Mouse (Mus musculus) limb, embryonic 13.5 days (tissue): ENCODE measurements at regions not wholly inside any gene's neighbourhood (a gene's known extent, or its start where the extent isn't known, plus 50 kb on each side); places are given as distances from the start of the nearest gene placed in this dataset.

Source experiments
- ATAC-seq: fragments of 200-750 bp; cut with Nextera tagmentation; 2 replicates; pipeline ENCODE4 v1.8.0; 2017; ENCODE audit warnings: low read depth, moderate number of reproducible peaks, moderate TSS enrichment; ENCODE audit not compliant: low FRiP score
- H3K27ac ChIP-seq: fragments of 300-500 bp; sonication (generic); 2 replicates; pipeline ENCODE4 v1.5.1; 2015; ENCODE audit warnings: inconsistent platforms, mild to moderate bottlenecking, moderate library complexity
- H3K27me3 ChIP-seq: fragments of 300-500 bp; sonication (generic); 2 replicates; pipeline ENCODE4 v1.6.1; 2015; ENCODE audit warnings: mild to moderate bottlenecking, inconsistent platforms
- H3K36me3 ChIP-seq: fragments of 300-500 bp; sonication (generic); 2 replicates; pipeline ENCODE4 v1.6.1; 2015; ENCODE audit warnings: inconsistent platforms, mild to moderate bottlenecking, moderate library complexity
- H3K4me1 ChIP-seq: fragments of 300-500 bp; sonication (generic); 2 replicates; pipeline ENCODE4 v1.6.1; 2015; ENCODE audit warnings: inconsistent platforms
- H3K4me2 ChIP-seq: fragments of 300-500 bp; sonication (generic); replicated peaks from 2 replicates; pipeline ENCODE4 v1.6.1; 2015; ENCODE audit warnings: inconsistent platforms, mild to moderate bottlenecking, moderate library complexity
- H3K4me3 ChIP-seq: fragments of 300-500 bp; sonication (generic); 2 replicates; pipeline ENCODE4 v1.5.1; 2015; ENCODE audit warnings: moderate library complexity, mild to moderate bottlenecking, inconsistent platforms
- H3K9ac ChIP-seq: fragments of 300-500 bp; sonication (generic); 2 replicates; pipeline ENCODE4 v1.6.1; 2015; ENCODE audit warnings: mild to moderate bottlenecking, inconsistent platforms
- H3K9me3 ChIP-seq: fragments of 300-500 bp; sonication (generic); 2 replicates; pipeline ENCODE4 v1.6.1; 2016; ENCODE audit warnings: inconsistent platforms
- WGBS: fragments of 180-500 bp; shearing (Covaris S2); methylation state at CpG from one replicate; pipeline ENCODE4 v1.1.7; 2015; 5-methylcytosine and 5-hydroxymethylcytosine counted together

GRCm38 (mm10) chr12:9275697-9276096, 245.9 kb downstream of the Ttc32 start:
- Histone ChIP-seq H3K27me3 (peaks cover 9% of the 10 kb centered on the region; the same call in 1 of the 2 replicates), H3K27ac (no peak overlapping the region), H3K9ac (no peak overlapping the region), H3K4me3 (no peak overlapping the region), H3K4me1 (peaks cover 31% of the 10 kb centered on the region), H3K36me3 (no peaks in the 10 kb centered on the region), H3K9me3 (no peaks in the 10 kb centered on the region), H3K4me2 (no peak overlapping the region)
- ATAC-seq = no peak
- WGBS = 47% methylated on average over 7 of the region's 7 CpGs

- no peaks in the 10 kb centered on the region for H3K36me3 ChIP-seq
- 25% methylated on average over 5 of the region's 5 CpGs for WGBS
- no peaks in the 10 kb centered on the region for H3K9me3 ChIP-seq
- H3K9ac ChIP-seq = no peak overlapping the region
- no peak overlapping the region for H3K4me2 ChIP-seq
- peak; percentile 63; the same call in 1 of the 2 replicates for ATAC-seq
- peaks cover 32% of the 10 kb centered on the region for H3K4me1 ChIP-seq
- no peak overlapping the region for H3K4me3 ChIP-seq
- H3K27ac ChIP-seq = peak overlapping the region; percentile 61; the same call in 1 of the 2 replicates
- H3K27me3 ChIP-seq = peaks cover 9% of the 10 kb centered on the region; the same call in 1 of the 2 replicates
Measured at GRCm38 (mm10) chr12:9278735-9279134, 248.9 kb downstream of the Ttc32 start.

DNA sequence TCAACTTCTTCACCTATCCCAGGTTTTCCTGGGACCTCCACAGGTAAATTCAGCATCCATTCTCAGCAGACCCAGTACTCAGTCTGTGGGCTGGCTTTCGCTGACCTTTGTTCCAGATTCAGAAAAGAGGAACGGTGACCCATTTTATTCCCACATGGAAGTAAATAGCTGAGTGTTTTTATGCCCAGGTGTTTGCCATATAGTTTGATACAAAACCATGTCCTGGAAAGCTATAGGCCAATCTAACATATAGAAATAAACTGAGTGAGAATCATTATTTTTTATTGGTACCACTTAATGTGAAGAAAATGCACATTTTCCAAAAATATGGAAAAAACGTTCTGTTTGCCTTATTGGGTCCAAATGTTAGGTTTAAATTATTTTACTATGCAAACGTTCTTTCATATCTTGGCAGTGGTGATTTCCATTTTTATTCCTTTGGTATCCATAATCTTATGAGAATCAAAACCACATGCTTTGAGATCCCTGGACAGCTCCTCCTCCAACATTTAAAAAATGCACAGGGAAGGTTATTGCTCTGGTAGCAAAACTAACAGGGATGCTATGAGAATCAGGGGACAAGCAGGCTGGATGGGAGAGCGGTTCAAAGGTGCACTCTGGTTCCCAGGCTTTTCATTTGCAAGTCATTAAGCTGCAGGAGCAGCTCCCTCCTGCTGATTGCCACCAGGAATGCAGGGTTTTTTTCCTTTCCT, 250.3 kb downstream of the Ttc32 start:
- H3K27me3 ChIP-seq = peaks cover 9% of the 10 kb centered on the region; the same call in 1 of the 2 replicates
- peaks cover 40% of the 10 kb centered on the region for H3K4me1 ChIP-seq
- H3K9ac ChIP-seq = no peak overlapping the region
- H3K4me3 ChIP-seq = no peak overlapping the region
- H3K27ac ChIP-seq = peak overlapping the region; percentile 68
- H3K9me3 ChIP-seq = no peaks in the 10 kb centered on the region
- ATAC-seq = peak; percentile 79
- H3K36me3 ChIP-seq = no peaks in the 10 kb centered on the region
- WGBS = 24% methylated on average over 5 of the region's 5 CpGs
- no peak overlapping the region for H3K4me2 ChIP-seq

DNA sequence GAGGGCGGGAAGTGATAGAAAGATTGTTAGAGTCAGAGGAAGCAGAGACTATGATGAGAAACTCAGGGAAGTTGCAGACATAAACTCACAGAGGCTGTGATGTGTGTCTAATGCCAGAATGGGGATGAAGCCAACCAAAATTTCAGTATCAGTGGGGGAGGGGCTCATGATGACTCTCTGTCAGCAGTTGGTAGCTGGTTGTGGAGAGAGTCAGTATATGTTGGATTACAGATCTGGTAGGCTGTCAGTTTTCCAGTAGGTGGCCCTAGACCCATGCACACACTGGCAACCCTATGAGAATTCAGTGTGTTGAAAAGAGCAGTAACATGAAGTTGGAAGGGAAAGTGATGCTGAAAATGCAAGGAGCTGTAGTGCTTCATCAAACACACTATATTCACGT, 257.5 kb downstream of the Ttc32 start:
- no peak overlapping the region for H3K4me2 ChIP-seq
- ATAC-seq = no peak
- 80% methylated on average over 2 of the region's 2 CpGs for WGBS
- no peaks in the 10 kb centered on the region for H3K27me3 ChIP-seq
- H3K4me1 ChIP-seq = peaks cover 11% of the 10 kb centered on the region
- H3K4me3 ChIP-seq = no peak overlapping the region
- no peak overlapping the region for H3K27ac ChIP-seq
- H3K9me3 ChIP-seq = no peaks in the 10 kb centered on the region
- H3K36me3 ChIP-seq = no peaks in the 10 kb centered on the region
- H3K9ac ChIP-seq = no peak overlapping the region

GRCm38 (mm10) chr12:9292656-9293055, 262.9 kb downstream of the Ttc32 start:
- H3K36me3 ChIP-seq = no peaks in the 10 kb centered on the region
- no peak overlapping the region for H3K9ac ChIP-seq
- no peaks in the 10 kb centered on the region for H3K4me1 ChIP-seq
- no peaks in the 10 kb centered on the region for H3K9me3 ChIP-seq
- H3K4me3 ChIP-seq = no peak overlapping the region
- H3K27ac ChIP-seq = no peak overlapping the region
- H3K27me3 ChIP-seq = no peaks in the 10 kb centered on the region
- no peak overlapping the region for H3K4me2 ChIP-seq
- ATAC-seq = no peak

DNA sequence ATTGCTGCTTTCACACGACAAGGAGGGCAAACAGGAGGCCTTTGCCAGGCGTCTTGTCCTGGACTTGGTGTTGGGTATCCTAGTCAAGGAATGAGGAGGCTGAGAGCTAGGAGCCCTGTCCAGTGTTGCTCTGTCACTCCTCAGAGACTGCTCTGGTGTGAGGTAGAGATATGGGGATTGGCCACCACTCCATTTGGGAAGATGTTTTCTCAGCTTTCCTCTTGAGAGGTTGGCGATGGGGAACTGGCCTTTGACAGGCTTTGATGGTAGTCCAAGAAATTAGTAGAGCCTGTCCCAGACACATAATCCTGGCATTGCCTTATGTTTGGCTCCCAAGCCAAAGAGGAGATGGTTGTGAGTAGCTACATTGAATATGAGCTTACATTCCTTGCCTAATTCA, 265.4 kb downstream of the Ttc32 start:
- no peaks in the 10 kb centered on the region for H3K9me3 ChIP-seq
- no peaks in the 10 kb centered on the region for H3K27me3 ChIP-seq
- ATAC-seq = no peak
- H3K36me3 ChIP-seq = no peaks in the 10 kb centered on the region
- no peak overlapping the region for H3K4me3 ChIP-seq
- H3K27ac ChIP-seq = no peak overlapping the region
- no peaks in the 10 kb centered on the region for H3K4me1 ChIP-seq
- WGBS = 89% methylated on average over 3 of the region's 3 CpGs
- H3K9ac ChIP-seq = no peak overlapping the region
- no peak overlapping the region for H3K4me2 ChIP-seq

- H3K4me2 ChIP-seq = no peak overlapping the region
- H3K9ac ChIP-seq = no peak overlapping the region
- no peaks in the 10 kb centered on the region for H3K27me3 ChIP-seq
- ATAC-seq = no peak
- H3K27ac ChIP-seq = peak overlapping the region; percentile 48; the same call in 1 of the 2 replicates
- H3K4me1 ChIP-seq = no peaks in the 10 kb centered on the region
- no peaks in the 10 kb centered on the region for H3K36me3 ChIP-seq
- H3K9me3 ChIP-seq = no peaks in the 10 kb centered on the region
- H3K4me3 ChIP-seq = no peak overlapping the region
- WGBS = 38% methylated on average over 5 of the region's 5 CpGs
Measured at GRCm38 (mm10) chr12:9298848-9299655, 269.3 kb downstream of the Ttc32 start.

DNA sequence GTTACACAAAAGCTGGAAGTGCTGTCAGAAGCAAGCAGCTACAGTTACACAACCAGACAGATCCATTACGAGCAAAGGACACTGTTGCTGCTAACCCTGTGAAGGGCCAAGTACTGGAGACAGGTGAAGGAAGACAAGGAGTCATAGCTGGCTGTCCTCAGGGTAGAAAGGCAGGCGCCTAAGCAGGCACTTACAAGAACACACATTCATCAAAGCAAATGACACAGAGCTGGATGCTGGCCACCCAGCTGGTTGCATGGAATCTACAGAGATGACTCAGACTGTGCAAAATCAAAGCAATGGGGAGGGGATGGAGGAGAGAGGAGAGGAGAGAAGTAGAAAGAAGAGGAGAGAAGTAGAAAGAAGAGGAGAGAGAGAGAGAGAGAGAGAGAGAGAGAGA, 265.8 kb upstream of the Osr1 start:
- no peaks in the 10 kb centered on the region for H3K36me3 ChIP-seq
- 63% methylated on average over 2 of the region's 2 CpGs for WGBS
- H3K27ac ChIP-seq = no peak overlapping the region
- no peak overlapping the region for H3K9ac ChIP-seq
- no peaks in the 10 kb centered on the region for H3K4me1 ChIP-seq
- no peak for ATAC-seq
- H3K4me2 ChIP-seq = no peak overlapping the region
- H3K27me3 ChIP-seq = no peaks in the 10 kb centered on the region
- no peak overlapping the region for H3K4me3 ChIP-seq
- no peaks in the 10 kb centered on the region for H3K9me3 ChIP-seq

DNA sequence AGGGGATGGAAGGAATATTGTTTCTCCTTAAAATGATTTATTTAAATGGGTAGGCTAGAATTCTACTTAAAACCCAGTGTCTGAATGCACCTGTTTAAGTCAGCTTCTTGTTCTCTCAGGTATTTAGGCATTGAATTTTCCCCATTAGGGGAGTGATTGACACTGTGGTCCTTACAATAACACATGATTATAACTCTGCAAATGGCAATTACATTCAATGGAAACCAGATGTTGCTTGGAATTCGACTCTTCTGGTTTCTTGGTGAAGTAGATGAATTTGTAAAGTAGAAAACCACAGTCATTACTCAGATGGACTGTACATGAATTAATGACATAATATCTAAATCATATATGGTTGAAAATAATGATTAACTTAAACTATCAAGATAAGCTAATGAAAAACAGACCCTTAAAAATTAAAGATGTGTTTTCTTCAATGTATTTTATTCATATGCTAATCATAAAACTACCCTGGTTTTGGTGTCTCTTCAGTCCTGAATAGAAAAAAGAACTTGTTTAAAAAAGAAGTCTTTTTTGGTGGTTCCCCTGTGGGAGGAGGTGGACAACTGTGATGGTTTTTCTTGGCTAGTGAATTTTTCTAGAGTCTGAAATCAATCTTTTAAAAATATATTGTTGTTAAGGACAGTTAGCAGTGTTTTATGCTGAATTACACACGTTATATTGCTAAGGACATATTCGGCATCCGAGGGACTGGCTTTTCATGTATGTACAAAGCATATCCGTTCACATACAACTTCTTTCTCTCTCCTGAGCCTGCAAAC, 231.8 kb upstream of the Osr1 start:
- Histone ChIP-seq H3K4me1 (peaks cover 55% of the 10 kb centered on the region), H3K9ac (no peak overlapping the region), H3K4me2 (0 out of 2 replicates have a peak overlapping the region, but pooled peaks have one; percentile 27), H3K27ac (peak overlapping the region; percentile 83), H3K27me3 (no peaks in the 10 kb centered on the region), H3K36me3 (no peaks in the 10 kb centered on the region), H3K4me3 (no peak overlapping the region), H3K9me3 (no peaks in the 10 kb centered on the region)
- peak; percentile 53; the same call in 1 of the 2 replicates for ATAC-seq
- 42% methylated on average over 5 of the region's 5 CpGs for WGBS

DNA sequence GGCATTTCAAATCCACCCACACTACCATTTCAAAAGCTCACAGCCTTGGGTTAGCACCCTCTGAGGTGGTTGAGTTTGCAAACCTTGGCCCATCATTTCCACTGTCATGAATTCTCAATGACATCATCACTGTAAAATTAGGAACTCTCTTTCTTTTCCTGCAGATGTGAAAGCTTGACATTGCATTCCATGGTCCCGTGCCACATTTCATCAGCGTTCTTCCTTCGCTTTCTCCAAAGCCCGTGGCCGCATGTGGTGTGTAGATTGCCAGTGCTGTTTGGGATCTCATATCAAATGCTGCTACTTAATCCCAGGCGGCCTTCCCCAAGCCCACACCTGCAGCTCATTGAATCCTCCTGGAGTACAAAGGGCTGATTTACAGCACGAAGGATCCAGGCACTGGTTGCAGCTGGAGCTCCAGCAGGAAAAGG, 231.1 kb upstream of the Osr1 start:
- H3K36me3 ChIP-seq = no peaks in the 10 kb centered on the region
- H3K4me1 ChIP-seq = peaks cover 55% of the 10 kb centered on the region
- H3K27ac ChIP-seq = peak overlapping the region; percentile 83
- H3K4me3 ChIP-seq = no peak overlapping the region
- H3K27me3 ChIP-seq = no peaks in the 10 kb centered on the region
- no peaks in the 10 kb centered on the region for H3K9me3 ChIP-seq
- 11% methylated on average over 7 of the region's 7 CpGs for WGBS
- ATAC-seq = peak; percentile 66
- peak overlapping the region; percentile 27; the same call in 1 of the 2 replicates for H3K4me2 ChIP-seq
- no peak overlapping the region for H3K9ac ChIP-seq

DNA sequence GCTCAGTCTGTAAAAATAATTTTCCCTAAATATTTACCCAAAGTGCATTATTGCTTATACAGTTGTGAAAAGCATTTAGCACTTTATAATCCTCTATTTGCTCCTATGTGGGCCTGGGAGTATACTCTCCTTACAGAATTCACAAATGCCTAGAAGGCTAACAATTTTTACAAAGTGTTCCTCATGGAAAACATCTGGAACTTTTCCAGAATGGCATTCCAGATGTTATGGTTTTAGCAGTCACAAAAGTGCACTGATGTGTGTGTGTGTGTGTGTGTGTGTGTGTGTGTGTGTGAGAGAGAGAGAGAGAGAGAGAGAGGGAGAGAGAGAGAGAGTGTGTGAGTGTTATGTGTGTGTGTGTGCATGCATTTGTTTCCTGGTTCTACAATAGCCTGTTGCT, 229.1 kb upstream of the Osr1 start:
- Histone ChIP-seq H3K36me3 (no peaks in the 10 kb centered on the region), H3K9me3 (no peaks in the 10 kb centered on the region), H3K4me3 (no peak overlapping the region), H3K4me1 (peaks cover 62% of the 10 kb centered on the region), H3K27ac (peak overlapping the region; percentile 77), H3K4me2 (no peak overlapping the region), H3K9ac (no peak overlapping the region), H3K27me3 (no peaks in the 10 kb centered on the region)
- peak; percentile 42 for ATAC-seq

GRCm38 (mm10) chr12:9345359-9345758, 224.6 kb upstream of the Osr1 start:
- peak; percentile 61 for ATAC-seq
- H3K4me1 ChIP-seq = peaks cover 34% of the 10 kb centered on the region
- H3K4me3 ChIP-seq = no peak overlapping the region
- WGBS = 20% methylated on average over 1 of the region's 1 CpGs
- H3K27me3 ChIP-seq = no peaks in the 10 kb centered on the region
- no peak overlapping the region for H3K4me2 ChIP-seq
- no peak overlapping the region for H3K27ac ChIP-seq
- no peaks in the 10 kb centered on the region for H3K36me3 ChIP-seq
- no peaks in the 10 kb centered on the region for H3K9me3 ChIP-seq
- no peak overlapping the region for H3K9ac ChIP-seq
